Mouse (Mus musculus): ENCODE data around the gene Cdc14a. TPM values are rescaled to one million over a fixed set of nuclear protein-coding genes. Genes with fewer than 3 reads are reported as not detected.

Gene Cdc14a
- polyA plus RNA-seq, 1 experiment from 2014 or later, result 9.8 TPM

Other genes with a start within 250 kb of the Cdc14a start
- 1.5 and 1.7 TPM in 2 replicates for gene Gpr88, start 170.5 kb downstream of the Cdc14a start, polyA plus RNA-seq (2015; fragmentation: Nextera tagmentation; extraction: Ambion mirVana)
- 118 TPM in 2 replicates for gene Rtca, start 84.2 kb upstream of the Cdc14a start, polyA plus RNA-seq (2015; fragmentation: Nextera tagmentation; extraction: Ambion mirVana)
- gene Dbt, start 89.0 kb upstream of the Cdc14a start, polyA plus RNA-seq (2015; fragmentation: Nextera tagmentation; extraction: Ambion mirVana), result 11.5 and 11.9 TPM in 2 replicates
- gene Lrrc39, start 138.9 kb upstream of the Cdc14a start, polyA plus RNA-seq (2015; fragmentation: Nextera tagmentation; extraction: Ambion mirVana), result 0.51 and 0.71 TPM in 2 replicates
- gene Sass6, start 170.9 kb upstream of the Cdc14a start, polyA plus RNA-seq (2015; fragmentation: Nextera tagmentation; extraction: Ambion mirVana), result 23.5 and 25.1 TPM in 2 replicates
- gene Trmt13, start 190.6 kb upstream of the Cdc14a start, polyA plus RNA-seq (2015; fragmentation: Nextera tagmentation; extraction: Ambion mirVana), result 28.5 and 33.6 TPM in 2 replicates
- 65.4 and 67.9 TPM in 2 replicates for gene Mfsd14a, start 238.6 kb upstream of the Cdc14a start, polyA plus RNA-seq (2015; fragmentation: Nextera tagmentation; extraction: Ambion mirVana)

All from midbrain, embryonic 13.5 days (tissue).